Mouse (Mus musculus) duodenum, adult 2 months (tissue): Measurements from ENCODE around the gene BC017158. TPM values are rescaled to one million over a fixed set of nuclear protein-coding genes. Genes with fewer than 3 reads are reported as not detected.

Experiments
- polyA plus RNA-seq: library from polyadenylated mRNA; depleted of rRNA; stranded (reverse); fragments of >200 nt; gene quantifications from 2 replicates; pipeline ENCODE4 v1.2.3, GENCODE M21; 2012; ENCODE audit warnings: low replicate concordance; rRNA removed

Gene BC017158
- polyA plus RNA-seq, result 69.4 and 92.1 TPM in 2 replicates

GRCm38 (mm10) chr7:128297617-128298480, at the start of gene BC017158:
TSS of gene BC017158 (minus strand) at chr7:128298170.

GRCm38 (mm10) chr7:128265411-128265810, 32.6 kb downstream of the BC017158 start, which contains the start of gene Slc5a2:
TSS of gene Slc5a2 (plus strand) at chr7:128265657.

GRCm38 (mm10) chr7:128246496-128247391, 51.2 kb downstream of the BC017158 start, which contains the start of gene Tgfb1i1:
TSS of gene Tgfb1i1 (plus strand) at chr7:128246812.

GRCm38 (mm10) chr7:128237927-128238778, 59.8 kb downstream of the BC017158 start, which contains the start of gene 9130023H24Rik:
TSS of gene 9130023H24Rik (minus strand) at chr7:128238031.

GRCm38 (mm10) chr7:128236856-128237592, 60.9 kb downstream of the BC017158 start, which contains the start of gene Armc5:
TSS of gene Armc5 (plus strand) at chr7:128237342.

Other genes starting within 250 kb of the BC017158 start
- gene Itgam, start 235.5 kb downstream of the BC017158 start, polyA plus RNA-seq, result 2.8 TPM in 2 replicates
- gene Gm49368, start 235.5 kb downstream of the BC017158 start, polyA plus RNA-seq, result 0.04 TPM in 1 of 2 replicates, not detected in the other
- 2.2 and 5.2 TPM in 2 replicates for gene Itgax, start 168.6 kb downstream of the BC017158 start, polyA plus RNA-seq
- 0.95 and 1.9 TPM in 2 replicates for gene Itgad, start 143.8 kb downstream of the BC017158 start, polyA plus RNA-seq
- 1.7 and 4.1 TPM in 2 replicates for gene Cox6a2, start 91.8 kb downstream of the BC017158 start, polyA plus RNA-seq
- 35.2 and 59.5 TPM in 2 replicates for gene Armc5, start 60.8 kb downstream of the BC017158 start, polyA plus RNA-seq
- gene 9130023H24Rik, start 60.1 kb downstream of the BC017158 start, polyA plus RNA-seq, result 0.63 and 0.82 TPM in 2 replicates
- 49.0 and 70.7 TPM in 2 replicates for gene Tgfb1i1, start 51.4 kb downstream of the BC017158 start, polyA plus RNA-seq
- gene Slc5a2, start 32.5 kb downstream of the BC017158 start, polyA plus RNA-seq, result 0.20 and 0.23 TPM in 2 replicates
- gene Rgs10, start 120.6 kb upstream of the BC017158 start, polyA plus RNA-seq, result 6.9 and 9.4 TPM in 2 replicates
- 9.5 and 12.0 TPM in 2 replicates for gene Tial1, start 163.5 kb upstream of the BC017158 start, polyA plus RNA-seq
- 34.8 and 40.0 TPM in 2 replicates for gene Bag3, start 225.4 kb upstream of the BC017158 start, polyA plus RNA-seq